Mouse (Mus musculus) ovary, postnatal 14 days (tissue): ENCODE results near the gene Tmod1.

Experiments
- DNase-seq: peaks from one replicate; pipeline ENCODE4 v3.0.0; 2022; ENCODE audit warnings: low spot score

Tmod1 gene

DNA sequence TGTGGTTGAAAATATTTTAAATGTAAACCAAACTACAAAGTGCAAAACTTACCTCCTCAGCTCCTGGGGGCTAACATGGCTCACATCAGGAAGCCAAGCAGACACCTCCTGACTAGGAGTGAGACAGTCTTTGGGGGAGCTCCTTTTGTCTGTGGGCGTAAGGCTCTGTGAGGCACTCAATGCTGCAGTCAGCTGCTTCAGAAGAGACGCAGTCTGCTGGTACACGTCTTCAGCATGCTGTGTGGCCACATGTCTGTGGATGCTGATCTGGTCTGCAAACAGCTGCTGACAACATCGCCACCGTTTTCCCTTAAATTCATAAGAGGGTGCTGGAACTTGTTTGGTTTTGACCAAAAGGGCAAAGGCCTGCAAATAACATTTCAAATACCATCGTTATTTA lies 93.1 kb downstream of the Tmod1 start:
- no peak for DNase-seq

DNA sequence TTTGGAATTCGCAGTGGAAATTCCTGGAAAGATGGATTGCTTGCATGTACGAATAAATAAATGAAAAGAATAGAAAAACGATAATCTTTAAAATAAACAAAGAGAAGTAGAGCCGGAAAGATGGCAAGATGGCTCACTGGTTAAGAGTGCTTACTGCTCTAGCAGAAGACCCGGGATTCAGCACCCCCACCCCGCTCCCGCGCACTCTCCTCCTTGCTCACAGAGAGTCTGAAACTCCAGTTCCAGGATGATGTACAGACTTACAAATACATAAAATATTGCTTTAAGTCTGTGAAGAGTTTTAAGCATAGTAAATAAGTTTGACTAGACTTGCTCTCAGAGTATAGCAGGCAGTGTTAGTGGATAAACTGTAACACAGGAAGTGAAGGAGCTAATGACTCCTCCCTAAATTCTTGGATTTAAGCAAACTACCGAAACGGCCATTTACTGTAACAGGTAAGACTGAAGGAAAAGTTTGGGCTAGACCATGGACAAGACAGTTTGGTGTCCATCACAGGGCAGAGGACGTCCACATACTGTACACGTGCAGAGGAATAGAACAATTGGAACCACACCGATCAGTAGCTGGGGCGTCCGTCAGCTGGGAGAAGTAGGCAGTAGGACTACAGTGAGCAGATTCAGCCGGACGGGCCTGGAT lies 99.0 kb downstream of the Tmod1 start:
- DNase-seq, result peak; percentile 8

DNA sequence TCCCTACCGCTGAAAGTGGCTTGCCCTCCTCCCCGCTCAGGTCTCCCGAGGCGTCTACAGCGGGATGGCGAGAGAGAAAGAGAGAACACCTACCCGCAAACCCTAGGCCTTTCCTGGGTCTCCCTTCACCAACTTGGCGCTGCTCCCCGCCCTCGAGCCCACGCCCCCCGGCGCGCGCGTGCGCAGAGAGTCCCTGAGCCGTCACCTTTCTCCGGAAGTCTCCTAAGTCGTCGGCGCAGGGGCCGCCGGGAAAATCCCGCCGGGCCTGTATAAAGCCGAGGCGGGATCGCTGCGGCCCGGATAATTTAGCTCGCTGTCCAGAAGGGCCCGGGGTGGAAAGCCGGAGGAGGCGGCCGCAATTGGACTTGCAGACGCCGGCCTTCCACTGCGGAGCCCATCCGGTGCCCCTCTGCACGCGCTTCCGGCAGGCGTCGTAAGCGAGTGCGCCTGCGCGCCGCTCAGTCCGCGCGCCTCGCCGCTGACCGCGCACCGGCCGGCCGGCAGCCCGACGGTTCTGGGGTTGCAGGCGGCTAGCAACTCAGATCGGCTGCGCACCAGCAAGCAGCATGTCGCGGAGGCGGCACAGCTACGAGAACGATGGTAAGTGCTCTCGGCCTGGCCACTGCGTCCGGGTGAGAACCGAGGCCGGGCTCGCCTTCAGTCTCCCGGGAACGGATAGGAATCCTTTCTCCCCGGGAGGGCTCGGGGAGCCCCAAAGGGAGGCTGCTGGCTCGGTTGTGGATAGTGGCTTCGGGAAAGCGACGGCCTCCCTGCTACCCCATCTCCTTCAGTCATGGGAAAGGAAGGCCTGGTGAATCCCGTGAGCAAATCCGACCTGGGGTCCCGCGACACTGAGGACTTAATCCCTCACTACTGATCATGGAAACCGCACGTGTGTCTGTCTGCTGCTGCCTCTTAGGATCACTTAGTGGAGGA lies 99.8 kb downstream of the Tmod1 start, which contains the start of the genes Ncbp1 and Tstd2:
Gene Ncbp1, plus strand, starts transcription at position 327 of the 936 bp plus-strand sequence.
Gene Tstd2, minus strand, starts transcription at position 408 of the 936 bp plus-strand sequence.
- DNase-seq, result peak; percentile 91

DNA sequence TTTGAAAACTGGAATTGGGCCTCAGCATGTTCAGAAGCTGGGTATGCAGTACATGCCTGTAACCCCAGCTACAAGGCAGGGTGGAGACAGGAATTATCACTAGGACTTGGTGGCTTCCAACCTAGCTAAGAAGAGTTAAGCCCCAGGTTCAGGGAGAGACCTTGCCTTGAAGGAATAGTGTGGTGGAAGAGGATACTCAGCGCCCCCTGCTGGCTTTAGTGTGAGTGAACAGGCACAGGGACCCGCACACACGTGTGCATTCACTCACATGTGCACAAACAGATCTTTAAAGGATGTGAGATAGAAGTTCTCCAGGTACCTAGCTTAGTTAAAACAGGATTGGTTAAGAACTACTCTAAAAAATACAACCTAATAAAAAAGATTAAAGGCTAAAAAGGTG lies 105.6 kb downstream of the Tmod1 start:
- no peak for DNase-seq

DNA sequence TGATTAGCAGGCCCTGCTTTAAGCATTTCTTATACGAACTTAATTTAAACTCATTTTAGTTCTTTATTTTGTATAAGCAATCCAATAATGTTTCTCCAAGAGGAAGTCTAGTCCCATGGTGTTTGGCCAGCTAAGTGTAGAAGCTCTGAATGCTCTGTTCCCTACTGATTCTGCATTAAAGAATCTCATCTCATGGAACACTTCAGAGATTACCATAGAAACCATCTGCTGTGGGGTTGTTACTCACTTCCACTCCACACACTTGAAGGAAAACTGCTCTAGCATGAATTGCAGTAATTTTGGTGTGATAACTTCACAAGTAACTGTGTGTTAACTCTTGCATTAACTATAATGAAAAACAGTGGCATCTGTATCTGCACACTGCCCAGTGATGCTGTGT lies 108.1 kb downstream of the Tmod1 start:
- DNase-seq, result no peak

DNA sequence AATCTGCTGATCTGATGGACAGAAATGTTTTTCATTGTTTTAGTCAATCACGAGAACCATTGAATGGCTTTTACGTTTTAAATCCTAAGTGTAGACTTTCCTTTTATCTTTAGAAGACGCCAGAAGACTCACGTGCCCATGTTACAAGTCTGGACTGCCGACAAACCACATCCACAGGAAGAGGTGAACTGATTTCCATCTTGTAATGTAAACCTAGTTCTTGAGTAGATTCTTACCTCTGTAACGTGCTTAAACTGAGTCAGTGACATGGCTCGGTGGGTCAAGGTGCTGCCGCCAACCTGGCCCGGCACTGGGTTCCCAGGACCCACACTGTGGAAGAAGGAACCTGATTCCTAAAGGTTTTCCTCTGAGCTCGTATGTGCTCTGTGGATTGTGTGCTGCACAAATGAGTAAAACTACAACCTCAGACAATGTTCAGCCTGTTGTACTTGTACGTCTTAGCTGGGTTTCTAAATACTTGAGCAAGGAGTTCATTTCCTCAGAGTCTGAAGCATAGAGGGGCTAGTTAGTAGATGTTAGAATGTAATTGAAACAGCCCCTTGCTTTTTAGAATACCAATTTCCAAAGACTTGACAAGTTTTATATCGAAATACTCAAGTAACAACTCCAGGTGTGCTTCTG lies 113.3 kb downstream of the Tmod1 start:
- DNase-seq, result no peak

DNA sequence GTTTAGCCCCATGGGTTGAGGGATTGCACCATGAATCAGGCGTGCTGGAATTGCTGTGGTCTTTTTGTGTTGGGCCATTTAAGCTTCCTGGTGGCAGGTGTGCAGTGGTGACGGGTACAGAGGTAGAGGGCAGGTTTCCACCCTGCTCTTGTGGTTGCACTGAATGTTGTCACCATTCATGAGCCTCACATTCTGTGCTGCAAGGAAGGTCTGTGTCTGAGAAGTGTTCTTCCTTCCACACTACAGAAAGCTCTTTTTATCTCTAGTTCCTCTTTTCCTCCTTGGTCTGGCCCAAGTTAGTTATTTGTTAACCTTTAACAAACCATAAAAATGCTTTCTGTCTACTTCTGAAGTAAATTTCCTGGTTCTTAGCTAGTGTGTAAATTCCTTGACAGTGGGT lies 125.3 kb downstream of the Tmod1 start:
- DNase-seq, result no peak
